Mouse (Mus musculus) liver, postnatal 0 days (tissue): ENCODE data around the gene Rsph3a.

Source experiments
- CTCF ChIP-seq: sonication (generic); IDR thresholded peaks from 2 replicates; pipeline ENCODE4 v1.5.1; 2016; ENCODE audit warnings: antibody characterized with exemption, low read depth
- EP300 ChIP-seq: IDR thresholded peaks from 2 replicates; pipeline ENCODE4 v1.6.1; 2016; ENCODE audit warnings: antibody characterized with exemption, low read depth, mild to moderate bottlenecking

DNA sequence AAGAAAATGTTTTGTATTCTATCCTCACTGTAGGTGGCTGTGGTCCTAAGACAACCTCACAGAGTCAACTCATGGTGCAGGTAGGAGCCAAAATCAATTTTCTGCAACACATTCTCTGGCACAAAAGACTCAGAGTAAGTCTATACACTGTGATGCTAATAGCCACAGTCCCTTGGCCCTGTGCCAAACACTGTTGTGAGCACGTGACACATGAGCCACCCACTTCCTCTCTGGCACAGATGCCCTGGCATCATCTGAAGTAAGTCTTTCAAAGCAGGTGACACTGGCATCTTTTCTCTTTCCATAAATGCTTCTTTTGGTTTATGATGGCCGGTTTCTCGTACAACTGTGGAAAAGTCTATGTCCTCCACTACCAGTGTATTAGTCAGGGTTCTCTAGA lies 43.1 kb upstream of the Rsph3a start:
- TF ChIP-seq EP300 (no peak), CTCF (no peak)
